Mouse (Mus musculus): ENCODE measurements around the gene Clec2g.

The Clec2g gene

DNA sequence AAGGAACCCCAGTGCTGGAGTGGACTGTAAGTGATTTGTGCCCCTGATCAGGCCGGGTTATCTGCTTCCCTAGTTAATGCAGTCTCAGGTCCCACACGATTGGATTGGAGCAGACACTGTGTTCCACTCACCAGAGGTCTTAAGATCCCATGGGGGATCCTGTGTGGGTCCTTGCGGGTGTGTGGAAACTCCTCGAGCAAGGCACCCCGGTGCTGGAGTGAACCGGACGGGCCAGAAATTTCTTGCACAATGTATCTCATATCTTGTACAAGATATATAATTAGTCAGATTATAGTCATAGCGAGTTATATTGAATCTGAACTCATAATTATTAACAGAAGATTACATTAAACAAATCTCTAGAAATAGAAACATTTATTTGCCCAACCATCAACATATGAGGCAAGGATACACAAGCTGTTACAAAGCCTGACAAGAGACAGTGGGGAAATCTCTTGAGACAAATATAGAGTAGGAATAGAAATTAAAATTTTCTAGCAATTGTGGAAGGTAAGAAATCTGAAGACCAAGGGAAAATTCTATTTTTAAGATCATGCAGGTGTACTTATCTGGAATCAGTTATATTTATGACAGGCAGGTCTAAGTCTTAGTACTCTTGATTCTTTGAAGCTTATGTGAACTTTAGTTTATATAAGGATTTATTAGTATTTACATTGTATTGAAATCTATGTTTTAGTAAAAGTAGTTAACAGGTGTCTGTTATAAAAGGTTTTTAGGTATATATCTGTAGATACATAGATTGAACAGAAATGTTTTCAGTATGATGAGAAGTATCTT, 93.5 kb downstream of the Clec2g start:
- DNase-seq, result no peak

DNA sequence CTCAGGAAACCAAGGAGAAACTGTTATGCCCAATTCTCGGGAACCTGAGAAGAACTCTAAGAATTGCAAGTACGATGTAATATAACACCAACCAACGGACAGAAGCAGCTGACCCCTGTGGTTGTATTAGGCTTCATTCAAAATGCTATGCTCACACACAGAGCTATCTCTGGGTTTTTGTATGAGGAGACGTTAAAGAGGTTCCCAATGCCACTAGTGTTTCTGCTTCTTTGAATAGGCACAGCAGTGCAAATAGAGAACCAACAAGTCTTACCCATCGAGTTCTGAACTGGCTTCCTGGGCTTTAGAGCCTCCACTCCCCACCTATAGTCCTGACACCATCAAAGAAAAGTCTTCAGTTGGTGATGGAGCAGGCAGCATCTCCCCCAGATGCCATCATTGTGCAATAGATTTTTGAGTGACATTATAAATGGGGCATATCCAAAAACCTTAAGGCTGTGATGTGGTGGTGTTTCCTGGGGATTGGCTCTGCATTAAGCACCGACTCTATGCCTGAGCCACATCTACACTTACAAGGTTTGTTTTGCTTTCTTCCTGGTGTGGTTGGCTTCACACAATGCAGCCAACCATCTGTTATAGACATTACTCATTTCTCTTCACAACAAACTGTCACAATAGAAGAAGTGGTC, 96.1 kb downstream of the Clec2g start:
- DNase-seq, result no peak

DNA sequence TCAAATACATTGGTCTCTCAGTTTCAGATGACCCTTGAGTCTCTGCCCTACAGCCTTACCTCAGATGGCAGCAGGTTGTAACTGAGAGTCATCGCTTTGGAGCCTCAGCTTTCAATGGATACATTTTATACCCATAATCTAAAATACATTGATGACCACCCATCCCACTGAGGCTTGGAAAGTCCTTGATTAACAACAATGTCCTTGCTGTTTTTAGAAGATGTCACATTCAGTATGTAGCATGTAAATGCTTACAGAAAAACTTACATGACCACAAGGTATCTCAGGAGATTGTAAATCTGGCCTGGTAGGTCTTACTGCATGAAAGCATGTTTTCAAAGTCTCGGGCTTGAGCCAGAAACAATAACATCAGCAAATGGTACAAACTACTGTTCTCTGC, 96.8 kb downstream of the Clec2g start:
- DNase-seq, result no peak

DNA sequence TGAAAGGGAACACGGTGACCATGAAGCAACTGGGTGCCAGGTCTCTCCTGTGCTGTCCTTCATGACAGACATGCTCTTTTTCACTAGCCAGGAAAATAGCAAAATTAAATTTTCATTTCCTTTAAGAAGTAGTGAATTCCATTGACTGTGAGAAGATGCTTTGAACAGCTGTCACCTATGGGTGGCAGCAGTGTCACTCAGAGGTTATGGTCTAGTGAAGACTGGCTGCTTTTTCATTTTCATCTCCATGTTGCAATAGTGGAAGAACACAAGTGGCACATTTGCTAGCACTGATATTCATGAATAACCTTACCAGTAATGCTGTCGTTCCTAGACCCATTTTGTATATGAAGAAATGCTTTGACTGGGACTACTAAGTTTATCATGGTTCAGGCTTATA, 99.2 kb downstream of the Clec2g start:
- DNase-seq, result no peak

All from layer of hippocampus, adult 9-11 months (tissue).